1 mouse cellular context compared by ENCODE assay signal in genomic region chr13:43567141-43567891, GRCm38 (mm10).
TF ChIP-seq lines count a peak whose summit lies in the region.

No protein-coding gene starts in this region.

TF ChIP-seq in myocyte, 11 proteins besides CTCF, POLR2A, EP300 and RAD21 (continued from another document):
- TF ChIP-seq MYOG (IDR thresholded peaks at IDR 0.05; ENCODE audit: control insufficient read depth in 1 of 3, insufficient read depth in 1 of 3, insufficient read length in 2 of 3, low read depth in 2 of 3) (no peak), REST (IDR thresholded peaks at IDR 0.05; ENCODE audit: insufficient read depth, insufficient read length) (no peak), POLR2AphosphoS2 (IDR thresholded peaks at IDR 0.05; ENCODE audit: insufficient read length, low read depth) (no peak)
TF ChIP-seq in myocyte: peak in this region for 1.
